Mouse (Mus musculus) urinary bladder, postnatal 4 days (tissue): Measurements from ENCODE around the gene Plekhh2.
"Not testable (repeated sequence)": the region's sequence is repeated elsewhere in the genome, so short reads cannot be mapped to it uniquely, and the experiment has no call there.

Experiments used
- DNase-seq, 2 experiments: peaks; one replicate each; pipeline ENCODE4 v3.0.0; 2021 to 2022; ENCODE audit warnings: low spot score in 2 of 2

Gene Plekhh2

GRCm38 (mm10) chr17:84512516-84513085, 906 bp downstream of the Plekhh2 start:
- DNase-seq: no peak

- no peak for DNase-seq
Observed at GRCm38 (mm10) chr17:84515901-84516300, 4.2 kb downstream of the Plekhh2 start.

GRCm38 (mm10) chr17:84519346-84519745, 7.7 kb downstream of the Plekhh2 start:
- DNase-seq: no peak

- no peak for DNase-seq
Observed at GRCm38 (mm10) chr17:84520057-84520456, 8.4 kb downstream of the Plekhh2 start.

- no peak for DNase-seq
Observed at GRCm38 (mm10) chr17:84529356-84529755, 17.7 kb downstream of the Plekhh2 start.

GRCm38 (mm10) chr17:84530202-84530796, 18.6 kb downstream of the Plekhh2 start:
- DNase-seq: no peak

DNA sequence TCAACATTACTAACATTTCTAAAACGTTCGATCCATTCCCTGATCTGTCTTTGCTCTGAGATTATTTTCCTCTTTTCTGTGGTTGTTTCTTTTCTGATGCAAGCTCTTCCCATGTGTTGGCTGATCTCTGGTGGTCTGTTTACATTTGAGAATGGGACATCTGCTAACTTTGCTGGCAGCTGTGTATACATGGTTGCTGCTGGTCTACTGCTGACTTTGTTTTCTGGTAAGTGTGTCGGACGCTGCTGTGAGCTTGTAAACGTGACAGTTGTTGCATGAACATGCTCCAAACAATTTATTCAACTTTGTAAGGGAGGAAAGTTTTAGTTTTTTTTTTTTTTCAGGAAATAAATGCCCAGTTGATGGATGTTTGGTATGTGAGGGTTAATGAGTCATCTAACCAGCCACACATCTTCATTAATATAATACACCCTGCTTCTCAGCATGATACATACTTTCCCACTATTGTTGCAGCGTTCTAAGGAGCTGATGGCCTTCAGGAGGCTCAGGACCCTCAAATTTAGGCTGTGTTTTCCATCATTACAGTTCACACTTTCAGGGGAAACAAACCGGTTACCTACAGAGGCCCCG, 21.3 kb downstream of the Plekhh2 start:
- no peak for DNase-seq

DNA sequence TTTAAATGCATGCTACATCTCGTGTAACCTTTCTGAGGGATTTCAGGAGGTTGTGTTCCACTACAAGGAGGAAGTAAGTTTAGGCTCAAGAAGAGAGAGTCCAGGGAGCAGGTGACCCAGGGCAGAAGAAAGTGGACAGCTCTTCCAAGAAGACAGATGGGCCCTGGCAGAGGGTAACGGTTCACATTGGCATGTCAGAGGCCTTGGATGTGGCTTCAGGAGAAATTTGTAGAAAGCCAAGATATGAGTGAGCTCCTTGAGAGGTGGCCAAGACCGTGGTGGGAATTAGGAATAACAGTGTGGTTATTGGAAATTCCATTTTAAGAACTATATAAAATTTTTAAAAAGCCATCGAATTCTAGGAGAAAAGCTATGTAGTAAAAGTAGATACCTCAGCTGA, 22.1 kb downstream of the Plekhh2 start:
- no peak for DNase-seq

- DNase-seq: no peak
Observed at GRCm38 (mm10) chr17:84534632-84535031, 22.9 kb downstream of the Plekhh2 start.

GRCm38 (mm10) chr17:84535226-84535625, 23.5 kb downstream of the Plekhh2 start:
- no peak for DNase-seq

DNA sequence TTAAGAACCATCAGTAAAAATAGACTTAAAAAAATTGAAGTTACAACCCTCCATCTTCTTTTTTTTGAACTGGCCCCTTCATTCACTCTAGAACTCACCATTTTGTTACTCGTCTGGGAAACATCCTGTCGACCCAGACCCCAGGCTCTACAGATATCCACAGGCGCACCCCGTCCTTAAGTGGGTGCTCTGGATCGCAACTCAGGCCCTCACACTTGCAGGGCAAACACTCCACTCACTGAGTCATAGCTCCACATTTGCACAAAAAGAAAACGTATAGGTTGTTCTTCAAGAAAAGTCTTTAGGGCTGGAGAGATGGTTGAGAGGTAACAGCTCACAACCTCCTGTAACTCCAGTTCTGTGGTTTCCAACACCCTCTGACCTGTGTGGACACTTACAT, 25.6 kb downstream of the Plekhh2 start:
- DNase-seq: no peak

DNA sequence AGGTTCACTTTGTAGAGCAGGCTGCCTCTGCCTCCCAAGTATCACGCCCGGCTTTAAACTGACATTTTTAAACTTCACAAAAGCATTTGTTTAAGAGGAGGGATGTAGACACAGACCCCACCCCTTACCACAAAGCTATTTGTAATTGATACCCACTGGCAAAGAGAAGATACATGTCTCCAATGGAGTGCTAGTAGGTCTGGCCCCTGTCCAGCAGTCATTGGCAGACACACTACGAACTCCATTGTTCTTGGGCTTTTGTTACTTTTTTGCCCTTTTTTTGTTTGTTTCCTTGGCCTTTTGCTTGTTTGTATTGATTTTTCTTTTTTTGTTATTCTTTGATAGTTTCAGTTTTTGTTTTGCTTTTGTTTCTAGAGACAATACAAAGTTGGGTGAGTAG, 26.3 kb downstream of the Plekhh2 start:
- no peak for DNase-seq

GRCm38 (mm10) chr17:84540603-84541002, 28.9 kb downstream of the Plekhh2 start:
- no peak for DNase-seq

DNA sequence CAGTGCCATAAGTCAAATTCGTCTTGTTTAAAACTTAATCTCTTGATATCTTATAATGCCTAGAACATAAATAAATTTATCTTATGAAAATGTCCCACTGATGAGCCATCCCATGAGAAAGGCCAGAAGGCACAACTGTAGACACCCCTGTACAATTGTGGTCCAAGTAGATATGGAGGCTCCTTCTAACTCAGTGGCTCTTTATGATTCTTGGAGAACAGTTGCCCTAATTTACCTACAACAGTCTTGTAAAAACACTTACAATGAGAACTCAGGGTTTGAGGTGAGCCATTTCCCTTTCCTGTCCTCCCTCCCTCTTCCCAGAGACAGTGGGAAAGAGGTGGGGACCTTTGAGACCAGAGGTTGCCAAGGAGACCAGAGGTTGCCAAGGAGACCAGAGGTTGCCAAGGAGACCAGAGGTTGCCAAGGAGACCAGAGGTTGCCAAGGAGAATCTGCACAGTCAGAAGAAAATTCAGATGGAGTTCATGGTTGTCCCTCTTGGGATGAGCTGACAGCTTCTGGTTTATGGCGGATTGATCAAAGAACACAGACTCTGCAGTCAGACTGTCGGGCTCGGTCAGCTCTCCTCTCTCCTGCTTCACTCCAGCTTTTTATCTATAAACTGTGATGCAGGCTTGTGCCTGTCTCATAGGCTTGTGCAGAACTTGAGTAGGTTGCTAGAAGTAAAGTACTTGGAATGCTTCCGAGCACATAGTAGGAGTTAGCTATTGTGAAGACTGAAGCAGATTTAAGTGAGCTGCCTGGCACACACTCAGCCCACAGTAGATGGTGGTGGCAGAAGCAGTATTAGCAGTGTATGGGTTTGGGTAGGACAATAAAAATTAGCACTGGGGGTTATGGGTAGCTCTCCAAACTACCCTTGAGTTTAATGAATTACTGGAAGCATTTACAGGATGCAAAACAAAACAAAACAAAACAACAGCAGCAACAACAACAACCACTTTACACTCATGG, 39.5 kb downstream of the Plekhh2 start:
- DNase-seq: no peak

DNA sequence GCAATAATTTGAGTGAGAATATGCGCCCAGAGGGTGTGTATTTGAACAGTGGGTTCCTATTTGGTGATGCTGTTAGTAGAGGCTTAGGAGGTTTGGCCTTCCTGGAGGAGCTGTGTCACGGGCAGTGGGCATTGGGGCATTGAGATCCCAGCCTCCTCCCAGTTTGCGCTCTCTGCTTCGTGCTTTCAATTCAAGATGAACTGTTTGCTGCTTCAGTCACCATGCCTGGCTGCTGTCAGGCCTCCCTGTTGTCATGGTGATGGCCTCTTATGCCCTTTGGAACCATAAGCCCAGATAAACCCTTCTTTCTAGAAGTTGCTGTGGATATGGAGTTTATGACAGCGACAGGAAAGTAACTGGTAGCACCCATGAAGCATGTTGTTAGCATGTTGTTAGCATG, 40.5 kb downstream of the Plekhh2 start:
- DNase-seq: no peak

DNA sequence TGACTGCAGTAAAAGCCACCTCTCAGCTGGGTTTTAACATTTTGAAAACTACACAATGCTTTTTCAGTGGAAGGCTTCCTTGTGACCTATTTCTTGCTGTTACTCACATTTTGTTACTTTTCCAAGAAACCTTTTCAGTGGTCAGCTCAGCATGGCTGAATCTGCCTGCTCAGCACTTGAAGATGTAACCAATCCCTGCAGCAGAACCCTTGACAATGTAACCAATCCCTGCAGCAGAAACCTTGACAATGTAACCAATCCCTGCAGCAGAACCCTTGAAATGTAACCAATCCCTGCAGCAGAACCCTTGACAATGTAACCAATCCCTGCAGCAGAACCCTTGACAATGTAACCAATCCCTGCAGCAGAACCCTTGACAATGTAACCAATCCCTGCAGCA, 52.6 kb downstream of the Plekhh2 start:
- not testable (repeated sequence) for DNase-seq

GRCm38 (mm10) chr17:84565762-84566161, 54.1 kb downstream of the Plekhh2 start:
- DNase-seq: no peak

DNA sequence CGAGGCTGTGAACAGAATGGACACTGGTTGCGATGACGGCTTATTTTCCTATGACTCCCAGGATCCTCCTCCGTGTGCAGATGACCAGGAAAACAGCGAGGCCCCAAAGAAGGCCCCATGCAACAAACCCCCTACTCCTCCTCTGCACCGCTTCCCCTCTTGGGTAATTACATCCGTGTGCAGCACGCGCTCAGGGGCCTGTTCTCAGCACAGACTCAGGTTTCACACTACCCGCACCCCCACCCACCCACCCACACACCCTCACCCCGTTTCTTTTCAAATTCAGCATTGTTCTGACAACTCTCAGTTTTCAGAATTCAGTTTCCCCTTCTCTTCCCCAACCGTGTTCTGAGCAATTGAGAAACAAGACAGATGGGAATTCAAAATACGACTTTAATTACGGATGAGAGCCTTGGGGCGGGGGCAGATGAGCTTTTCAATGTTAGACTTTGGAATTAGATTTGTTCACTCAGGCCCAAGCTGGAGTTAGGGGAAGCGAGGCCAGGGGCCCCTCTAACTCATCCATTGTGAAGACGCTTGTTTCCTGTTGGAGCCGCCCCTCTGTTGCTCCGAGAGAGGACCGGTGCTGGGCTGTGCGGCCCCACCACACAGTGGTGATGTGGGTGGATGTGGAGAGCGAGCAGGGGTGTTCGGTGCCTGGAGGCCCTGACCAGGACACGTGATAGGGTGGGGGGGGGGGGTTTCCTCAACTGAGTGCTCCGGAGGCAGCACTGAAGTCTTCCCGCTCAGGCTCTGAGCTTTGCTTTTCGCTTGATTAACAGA, 55.3 kb downstream of the Plekhh2 start:
- no peak for DNase-seq

DNA sequence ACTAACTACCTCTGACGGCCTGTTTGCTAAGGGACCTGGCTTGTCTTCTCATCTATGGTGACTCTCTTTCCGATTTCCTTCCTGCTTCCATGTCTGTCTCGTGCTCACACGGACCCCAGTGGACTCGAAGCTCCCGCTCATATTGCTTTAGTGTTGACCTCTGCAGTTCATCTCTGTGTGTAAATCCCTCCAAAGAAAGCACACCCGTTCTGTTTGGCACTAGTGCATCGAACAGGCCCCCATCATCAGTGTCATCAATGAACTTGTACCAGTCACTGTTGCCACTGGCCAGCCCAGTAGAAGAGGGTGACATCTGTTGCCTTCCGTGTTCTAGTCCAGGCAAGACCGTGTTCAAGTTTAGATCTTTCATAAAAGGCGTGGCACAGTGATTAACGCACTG, 57.1 kb downstream of the Plekhh2 start:
- no peak for DNase-seq

GRCm38 (mm10) chr17:84569770-84570169, 58.1 kb downstream of the Plekhh2 start:
- DNase-seq: no peak

DNA sequence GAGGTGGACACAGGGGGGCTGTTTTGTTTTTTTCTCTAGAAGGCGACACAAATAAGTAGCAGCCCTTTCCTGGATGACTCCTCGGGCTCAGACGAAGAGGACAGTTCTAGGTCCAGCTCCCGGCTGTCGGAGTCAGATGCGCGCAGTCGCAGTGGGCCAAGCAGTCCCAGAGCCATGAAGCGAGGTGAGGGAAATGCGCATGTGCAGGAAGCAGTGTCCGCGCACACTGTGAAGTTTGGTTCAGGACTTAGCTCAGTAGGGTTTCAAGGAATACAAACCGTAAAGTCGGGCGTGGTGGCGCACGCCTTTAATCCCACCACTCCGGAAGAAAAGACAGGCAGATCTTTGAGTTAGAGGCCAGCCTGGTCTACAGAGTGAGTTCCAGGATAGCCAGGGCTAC, 59.9 kb downstream of the Plekhh2 start:
- DNase-seq: no peak

- DNase-seq: no peak
Observed at GRCm38 (mm10) chr17:84573305-84573704, 61.6 kb downstream of the Plekhh2 start.
